Mouse (Mus musculus): ENCODE measurements at regions not wholly inside any gene's neighbourhood (a gene's known extent, or its start where the extent isn't known, plus 50 kb on each side); places are given as distances from the start of the nearest gene placed in this dataset.

- TF ChIP-seq POLR2A (IDR thresholded peaks at IDR 0.05; ENCODE audit: low read depth, low read length) (no peak), CTCF (IDR thresholded peaks at IDR 0.05; ENCODE audit: extremely low read depth, insufficient read depth, insufficient read length, insufficient replicate concordance) (no peak)
Measured at GRCm38 (mm10) chr3:21564211-21564781, 512.2 kb upstream of the Tbl1xr1 start.

Data from spleen, adult 2 months (tissue).